Mouse (Mus musculus): ENCODE data around the gene Mettl7a3. TPM values are rescaled to one million over a fixed set of nuclear protein-coding genes. Genes with fewer than 3 reads are reported as not detected.

The Mettl7a3 gene
- total RNA-seq, 2 experiments from 2014 or later, result not detected

DNA sequence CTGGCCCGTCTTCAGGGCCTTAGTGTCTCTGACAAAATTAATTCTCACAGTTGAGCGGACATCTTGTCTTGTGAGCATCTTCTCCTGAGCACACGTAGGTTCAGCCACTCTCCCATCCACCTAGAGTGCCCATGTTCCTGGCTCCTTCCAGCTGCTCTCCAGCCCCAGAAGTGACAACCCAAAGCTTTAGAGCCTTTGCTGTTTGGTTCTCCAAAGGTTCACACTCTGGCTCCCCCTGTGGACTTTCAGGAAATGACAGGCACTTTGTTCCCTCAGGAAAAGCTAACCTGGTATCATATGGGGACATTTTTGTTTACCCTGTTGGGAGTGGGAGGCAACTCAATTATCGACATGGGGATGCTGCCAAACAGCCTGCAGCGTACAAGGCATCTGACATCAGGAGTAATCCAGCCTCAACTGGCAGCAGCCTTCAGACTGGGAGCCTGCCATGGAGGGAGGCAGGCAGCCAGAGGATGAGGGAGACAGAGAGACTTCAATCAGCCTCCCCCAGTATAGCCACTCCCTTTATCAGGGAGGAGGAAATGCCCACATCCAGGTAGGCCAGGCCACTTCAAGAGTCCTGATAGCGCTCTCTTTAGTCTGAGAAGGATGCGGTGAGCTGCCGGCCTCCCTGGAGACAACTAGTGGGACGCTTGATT is 43.2 kb downstream of the Mettl7a3 start:
- ATAC-seq (replicated peaks; ENCODE audit: low FRiP score, poor library complexity, severe bottlenecking), result peak; percentile 80

DNA sequence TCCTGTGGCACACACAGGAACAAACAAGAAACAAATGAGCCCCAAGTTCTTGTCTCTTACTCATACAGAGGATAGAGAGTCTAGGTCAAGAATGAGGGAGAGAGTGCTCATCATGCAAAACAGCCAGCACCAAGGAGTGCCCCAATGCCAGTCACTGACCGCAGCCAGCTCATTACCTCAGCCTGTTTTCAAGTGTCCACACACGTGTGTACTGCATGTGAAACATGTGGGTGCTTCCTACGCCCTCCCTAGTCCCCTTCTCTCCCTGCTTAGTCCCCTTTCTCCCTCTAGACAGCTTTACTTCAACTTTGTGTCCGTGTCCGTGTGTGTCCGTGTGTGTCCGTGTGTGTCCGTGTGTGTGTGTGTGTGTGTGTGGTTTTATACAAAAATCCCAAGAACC is 44.9 kb downstream of the Mettl7a3 start:
- no peak for ATAC-seq (replicated peaks; ENCODE audit: low FRiP score, poor library complexity, severe bottlenecking)

DNA sequence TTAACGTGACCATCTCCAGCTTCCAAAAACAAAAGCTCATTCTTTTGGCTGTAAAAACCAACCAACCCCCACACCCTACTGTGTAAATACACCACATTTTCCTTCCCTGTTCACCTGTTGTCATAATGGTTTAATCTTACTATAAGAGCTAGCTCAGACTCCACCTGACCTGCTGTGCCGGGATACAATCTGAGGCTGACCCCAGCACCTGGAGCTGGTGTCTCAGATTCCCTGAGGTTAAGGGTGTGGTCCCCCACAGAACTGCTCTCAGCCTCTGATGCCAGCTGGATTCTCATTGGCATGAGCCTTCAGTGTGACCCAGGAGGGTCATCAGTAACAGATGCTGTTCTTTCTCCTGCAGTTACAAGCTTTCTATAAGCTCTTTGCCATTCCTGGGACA is 45.4 kb downstream of the Mettl7a3 start:
- ATAC-seq (replicated peaks; ENCODE audit: low FRiP score, poor library complexity, severe bottlenecking), result no peak

DNA sequence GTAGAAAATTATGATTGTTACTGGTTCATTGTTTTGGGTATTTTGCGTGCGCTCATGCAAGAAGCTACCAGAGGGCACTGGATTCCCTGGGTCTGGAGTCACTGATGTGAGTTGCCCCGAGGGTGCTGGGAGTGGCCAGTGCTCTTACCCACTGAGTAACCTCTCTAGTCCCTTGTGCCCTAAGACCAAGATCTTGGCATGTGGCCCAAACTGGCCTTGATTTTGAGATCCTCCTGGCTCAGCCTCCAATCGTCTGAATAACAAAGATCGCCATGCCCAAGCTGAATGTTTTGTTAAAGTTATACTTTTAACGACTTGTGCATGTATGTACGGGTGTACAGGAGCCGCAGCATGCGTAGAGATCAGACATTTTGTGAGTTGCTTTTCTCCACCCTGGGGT is 51.0 kb downstream of the Mettl7a3 start:
- no peak for ATAC-seq (replicated peaks; ENCODE audit: low FRiP score, poor library complexity, severe bottlenecking)

DNA sequence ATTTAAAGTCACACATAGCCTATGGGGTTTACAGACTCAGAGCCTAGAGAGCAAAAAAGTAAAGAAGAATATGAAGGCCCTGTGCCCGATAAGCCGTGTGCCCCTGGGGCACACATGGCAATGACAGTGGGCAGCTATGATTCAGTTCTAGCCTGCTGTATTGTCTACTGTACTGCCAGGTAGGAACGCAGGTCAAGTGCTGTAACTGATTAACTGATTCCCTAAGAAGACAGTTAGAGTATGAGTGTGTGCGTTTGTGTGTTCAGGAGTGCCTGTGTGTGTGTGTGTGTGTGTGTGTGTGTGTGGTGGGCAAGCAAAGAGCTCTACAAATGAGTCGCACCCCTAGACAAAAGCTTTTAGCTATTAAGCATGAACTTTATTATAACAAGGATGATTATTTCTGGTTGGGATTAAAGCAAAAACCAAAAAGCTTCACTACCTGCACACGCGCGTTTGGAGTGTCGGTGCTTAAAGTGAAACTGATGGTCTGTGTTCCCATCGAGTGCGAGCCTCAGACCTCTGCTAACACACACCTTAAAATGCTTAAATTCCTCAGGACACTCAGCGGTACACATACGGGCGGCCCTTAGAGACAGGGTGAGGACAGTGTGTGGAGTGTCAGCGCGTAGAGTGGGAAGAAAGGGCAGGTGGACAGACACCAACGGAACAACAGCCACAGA is 53.0 kb downstream of the Mettl7a3 start:
- ATAC-seq (replicated peaks; ENCODE audit: low FRiP score, poor library complexity, severe bottlenecking), result no peak

DNA sequence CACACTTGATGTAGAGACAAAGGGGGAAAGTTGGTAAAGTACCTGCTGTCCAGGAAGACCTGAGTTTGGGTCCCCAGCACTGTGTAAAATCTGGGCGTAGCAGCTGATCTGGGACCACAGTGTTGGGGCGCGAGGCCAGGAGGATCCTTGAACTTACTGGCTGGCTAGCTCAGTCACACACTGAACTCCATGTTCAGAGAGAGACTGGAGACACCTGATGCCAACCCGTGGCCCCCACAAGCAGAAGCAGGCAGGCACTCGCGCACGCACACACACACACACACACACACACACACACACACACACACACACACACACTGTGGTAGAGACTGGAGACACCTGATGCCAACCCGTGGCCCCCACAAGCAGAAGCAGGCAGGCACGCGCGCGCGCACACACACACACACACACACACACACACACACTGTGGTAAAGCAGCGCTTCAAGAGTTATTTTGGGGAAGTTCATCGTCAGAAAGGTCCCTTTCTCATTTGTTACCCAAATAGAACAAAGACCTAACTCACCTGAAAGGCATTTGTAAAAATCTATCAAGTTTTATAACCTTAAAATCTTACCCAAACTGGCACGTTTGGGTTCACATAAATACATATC is 53.6 kb downstream of the Mettl7a3 start:
- ATAC-seq (replicated peaks; ENCODE audit: low FRiP score, poor library complexity, severe bottlenecking), result no peak

DNA sequence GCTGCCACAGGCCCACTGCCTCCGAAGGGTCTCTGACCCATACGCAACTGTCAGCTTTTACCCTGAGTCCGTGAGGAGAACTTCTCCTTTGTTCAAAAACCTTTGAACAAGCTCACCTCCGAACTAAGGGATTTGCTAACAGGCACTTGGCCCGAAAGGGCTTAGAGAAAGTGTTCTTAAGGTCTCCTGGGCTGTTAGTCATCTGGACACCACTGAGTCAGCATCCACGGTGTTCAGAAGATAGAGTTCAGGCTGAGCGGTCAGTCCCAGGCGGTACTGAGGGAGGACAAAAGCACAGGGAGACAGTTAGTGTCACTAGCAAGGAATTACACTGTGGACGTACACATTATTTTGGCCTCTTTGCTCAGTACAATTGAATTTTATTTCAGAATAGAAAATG is 54.2 kb downstream of the Mettl7a3 start:
- ATAC-seq (replicated peaks; ENCODE audit: low FRiP score, poor library complexity, severe bottlenecking), result no peak

Other genes with a start within 250 kb of the Mettl7a3 start
- gene Atf1, start 107.1 kb upstream of the Mettl7a3 start, total RNA-seq (2015; ENCODE audit: low replicate concordance), result 32.9 and 33.6 TPM in 2 replicates
- 64.8 and 87.7 TPM in 2 replicates for gene Atf1, start 107.1 kb upstream of the Mettl7a3 start, total RNA-seq (2017; ENCODE audit: low replicate concordance)
- gene Tmprss12, start 54.1 kb upstream of the Mettl7a3 start, total RNA-seq (2015; ENCODE audit: low replicate concordance), result not detected in 2 replicates
- gene Tmprss12, start 54.1 kb upstream of the Mettl7a3 start, total RNA-seq (2017; ENCODE audit: low replicate concordance), result not detected in 2 replicates
- 95.7 and 125 TPM in 2 replicates for gene Mettl7a1, start 30.8 kb upstream of the Mettl7a3 start, total RNA-seq (2015; ENCODE audit: low replicate concordance)
- 255 and 340 TPM in 2 replicates for gene Mettl7a1, start 30.8 kb upstream of the Mettl7a3 start, total RNA-seq (2017; ENCODE audit: low replicate concordance)
- not detected in 2 replicates for gene Methig1, start 18.2 kb downstream of the Mettl7a3 start, total RNA-seq (2015; ENCODE audit: low replicate concordance)
- not detected in 2 replicates for gene Methig1, start 18.2 kb downstream of the Mettl7a3 start, total RNA-seq (2017; ENCODE audit: low replicate concordance)
- gene Mettl7a2, start 18.3 kb downstream of the Mettl7a3 start, total RNA-seq (2015; ENCODE audit: low replicate concordance), result not detected in 2 replicates
- 0.56 TPM in 1 of 2 replicates, not detected in the other for gene Mettl7a2, start 18.3 kb downstream of the Mettl7a3 start, total RNA-seq (2017; ENCODE audit: low replicate concordance)
- not detected in 2 replicates for gene Higd1c, start 29.6 kb downstream of the Mettl7a3 start, total RNA-seq (2015; ENCODE audit: low replicate concordance)
- gene Higd1c, start 29.6 kb downstream of the Mettl7a3 start, total RNA-seq (2017; ENCODE audit: low replicate concordance), result not detected in 2 replicates
- gene Gm5475, start 87.2 kb downstream of the Mettl7a3 start, total RNA-seq (2015; ENCODE audit: low replicate concordance), result not detected in 2 replicates
- gene Gm5475, start 87.2 kb downstream of the Mettl7a3 start, total RNA-seq (2017; ENCODE audit: low replicate concordance), result not detected in 2 replicates
- 14.6 and 18.3 TPM in 2 replicates for gene Slc11a2, start 90.1 kb downstream of the Mettl7a3 start, total RNA-seq (2015; ENCODE audit: low replicate concordance)
- 20.1 and 23.8 TPM in 2 replicates for gene Slc11a2, start 90.1 kb downstream of the Mettl7a3 start, total RNA-seq (2017; ENCODE audit: low replicate concordance)
- gene Letmd1, start 134.1 kb downstream of the Mettl7a3 start, total RNA-seq (2015; ENCODE audit: low replicate concordance), result 4.4 and 4.8 TPM in 2 replicates
- gene Letmd1, start 134.1 kb downstream of the Mettl7a3 start, total RNA-seq (2017; ENCODE audit: low replicate concordance), result 2.5 and 3.7 TPM in 2 replicates
- gene Csrnp2, start 160.6 kb downstream of the Mettl7a3 start, total RNA-seq (2015; ENCODE audit: low replicate concordance), result 0.21 TPM in 1 of 2 replicates, not detected in the other
- 0.51 and 0.98 TPM in 2 replicates for gene Csrnp2, start 160.6 kb downstream of the Mettl7a3 start, total RNA-seq (2017; ENCODE audit: low replicate concordance)
- 2.1 and 4.8 TPM in 2 replicates for gene Tfcp2, start 217.1 kb downstream of the Mettl7a3 start, total RNA-seq (2015; ENCODE audit: low replicate concordance)
- gene Tfcp2, start 217.1 kb downstream of the Mettl7a3 start, total RNA-seq (2017; ENCODE audit: low replicate concordance), result 7.8 and 13.7 TPM in 2 replicates